Mouse (Mus musculus): ENCODE measurements around the gene Pmepa1. TPM values are rescaled to one million over a fixed set of nuclear protein-coding genes. Genes with fewer than 3 reads are reported as not detected.

Pmepa1 gene
- polyA plus RNA-seq, 1 experiment = 38.0 TPM

DNA sequence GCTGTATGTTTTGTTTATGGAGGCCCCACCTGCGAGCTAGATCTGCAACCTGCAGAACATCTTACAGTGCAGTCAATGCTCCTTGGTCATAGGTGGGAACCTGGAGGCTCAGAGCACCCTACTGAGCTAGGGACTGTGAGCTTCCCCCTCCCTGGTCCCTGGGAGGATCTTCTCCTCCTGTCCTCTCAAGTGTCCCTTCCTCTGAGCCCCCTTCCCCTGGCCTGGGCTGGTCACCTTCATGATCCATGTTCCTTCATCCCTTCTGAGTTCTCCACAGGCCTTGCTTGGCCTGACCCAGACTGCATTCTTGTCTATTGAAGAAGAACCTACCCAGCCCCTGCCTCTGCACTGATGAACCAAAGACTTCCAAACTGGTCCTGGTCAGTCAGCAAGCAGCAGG lies 101.8 kb downstream of the Pmepa1 start:
- 64% methylated on average over 1 of the region's 1 CpGs for WGBS
- DNase-seq (ENCODE audit: low read depth, low spot score) = no peak

Other genes starting within 250 kb of the Pmepa1 start
- not detected in 2 replicates for gene Ctcfl, start 157.0 kb downstream of the Pmepa1 start, polyA plus RNA-seq (2012; rRNA removed)
- gene Pck1, start 123.5 kb downstream of the Pmepa1 start, polyA plus RNA-seq (2012; rRNA removed) = 6.6 and 48.2 TPM in 2 replicates
- 62.1 and 90.8 TPM in 2 replicates for gene Zbp1, start 57.6 kb downstream of the Pmepa1 start, polyA plus RNA-seq (2012; rRNA removed)
- gene 1700021F07Rik, start 246.1 kb upstream of the Pmepa1 start, polyA plus RNA-seq (2012; rRNA removed) = not detected in 2 replicates